Mouse (Mus musculus): ENCODE measurements around the gene Tspan13. TPM values are rescaled to one million over a fixed set of nuclear protein-coding genes. Genes with fewer than 3 reads are reported as not detected.

The Tspan13 gene
- polyA plus RNA-seq (2014; fragmentation: Illumina TruSeq; extraction: RNeasy Lipid Tissue Mini Kit (QIAGEN cat#74804); ENCODE audit: low read depth, low replicate concordance) = 320 TPM

DNA sequence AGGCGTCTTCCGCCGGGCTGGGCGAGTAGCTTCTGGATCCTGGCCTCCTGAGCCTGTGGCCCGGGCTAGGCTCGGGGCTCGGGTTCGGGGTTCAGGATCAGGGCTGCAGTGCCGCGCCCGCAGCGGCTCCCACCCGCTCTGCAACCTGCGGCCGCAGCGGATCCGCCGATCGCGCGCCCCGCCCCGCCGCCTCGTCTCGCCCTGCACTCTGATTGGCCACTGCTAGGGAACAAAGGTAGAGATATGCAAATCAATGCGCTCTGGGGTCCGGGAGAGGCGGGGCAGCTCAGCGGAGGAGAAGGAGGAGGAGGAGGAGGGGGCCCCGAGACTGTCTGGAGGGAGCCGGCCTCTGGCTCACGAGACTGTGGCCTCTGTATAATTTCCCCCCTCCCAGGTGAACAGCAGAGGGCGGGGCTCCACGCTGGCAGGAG lies at the start of gene Tspan13:
Gene Tspan13 (minus strand): TSS at position 153 of the 431 bp plus-strand sequence.

DNA sequence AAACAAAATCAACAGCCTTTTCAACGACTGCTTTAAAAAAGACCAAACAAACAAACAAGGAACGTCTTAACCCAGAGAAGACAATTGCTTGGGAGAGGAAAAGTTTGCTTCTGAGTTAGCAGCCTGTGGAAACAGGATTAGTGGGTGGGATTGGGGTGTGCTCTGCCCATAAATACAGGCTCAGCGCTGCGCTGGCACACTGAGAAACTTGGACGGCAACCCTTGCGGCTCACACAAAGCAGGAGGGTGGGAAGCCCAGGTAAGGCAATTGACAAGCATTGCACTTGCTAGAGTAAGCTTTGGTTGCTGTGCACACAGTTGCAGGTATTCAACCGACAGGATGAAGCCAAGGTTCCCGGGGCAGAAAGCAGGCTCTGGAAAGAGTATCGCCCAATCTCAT lies 49.6 kb downstream of the Tspan13 start, which contains the start of gene Agr2:
Gene Agr2 (plus strand): TSS at position 197 of the 400 bp plus-strand sequence.

Other genes with a start within 250 kb of the Tspan13 start
- gene Agr3, start 116.9 kb downstream of the Tspan13 start, polyA plus RNA-seq (2014; fragmentation: Illumina TruSeq; extraction: RNeasy Lipid Tissue Mini Kit (QIAGEN cat#74804); ENCODE audit: low read depth, low replicate concordance) = 6.2 TPM
- gene Agr2, start 49.6 kb downstream of the Tspan13 start, polyA plus RNA-seq (2014; fragmentation: Illumina TruSeq; extraction: RNeasy Lipid Tissue Mini Kit (QIAGEN cat#74804); ENCODE audit: low read depth, low replicate concordance) = 2,242 TPM
- gene Ankmy2, start 114.6 kb upstream of the Tspan13 start, polyA plus RNA-seq (2014; fragmentation: Illumina TruSeq; extraction: RNeasy Lipid Tissue Mini Kit (QIAGEN cat#74804); ENCODE audit: low read depth, low replicate concordance) = 53.8 TPM
- 62.6 TPM for gene Bzw2, start 115.6 kb upstream of the Tspan13 start, polyA plus RNA-seq (2014; fragmentation: Illumina TruSeq; extraction: RNeasy Lipid Tissue Mini Kit (QIAGEN cat#74804); ENCODE audit: low read depth, low replicate concordance)
- gene Lrrc72, start 210.9 kb upstream of the Tspan13 start, polyA plus RNA-seq (2014; fragmentation: Illumina TruSeq; extraction: RNeasy Lipid Tissue Mini Kit (QIAGEN cat#74804); ENCODE audit: low read depth, low replicate concordance) = not detected

Data from sigmoid colon, adult 10 weeks (tissue).